8 mouse cellular contexts compared by ENCODE assay signal in genomic region chrX:147553421-147554201, GRCm38 (mm10). TPM values are rescaled to one million over a fixed set of nuclear protein-coding genes. Genes with fewer than 3 reads are reported as not detected.
DNase-seq lines count a peak whose midpoint lies in the region; ATAC-seq lines count a peak whose summit lies in the region.

Gene Lrch2, minus strand, starts transcription at chrX:147554081.

- H3K4me3 ChIP-seq in forebrain, embryonic 16.5 days (replicated peaks; ENCODE audit: low read length) = peak within 1 kb of the TSS; percentile 66

- 17% methylated on average over 37 of the region's 50 CpGs for WGBS in forebrain, embryonic 16.5 days

- H3K27ac ChIP-seq in forebrain, embryonic 16.5 days (ENCODE audit: low read length) = peak within 1 kb of the TSS; percentile 91

- H3K9ac ChIP-seq in forebrain, embryonic 16.5 days (replicated peaks; ENCODE audit: low read depth, low read length) = peak within 1 kb of the TSS; percentile 80

- H3K4me2 ChIP-seq in forebrain, embryonic 16.5 days (ENCODE audit: low read length) = peak within 1 kb of the TSS; percentile 48

- peak; percentile 65 for DNase-seq in ES-CJ7 (ENCODE audit: low read depth, low spot score)
- peak; percentile 61 for DNase-seq in cerebellum, adult 11-12 months
- DNase-seq in left cerebral cortex, adult 18-20 months (ENCODE audit: low spot score in 2 of 2) = peak; percentile 27 to 47
- DNase-seq in right cerebral cortex, postnatal 36 days (ENCODE audit: low spot score in 2 of 2) = peak; percentile 22 to 31

- peak; percentile 93 for ATAC-seq in forebrain, embryonic 16.5 days
- peak; percentile 66 to 78 for ATAC-seq in hematopoietic stem cell, adult 5-6 weeks (replicated peaks in 1 of 2; ENCODE audit: insufficient read depth in 1 of 2, low FRiP score in 2 of 2, low TSS enrichment in 1 of 2, low read depth in 1 of 2, poor library complexity in 2 of 2, severe bottlenecking in 2 of 2)
- ATAC-seq in megakaryocyte progenitor cell, adult 5-6 weeks (replicated peaks; ENCODE audit: poor library complexity) = peak; percentile 57
- ATAC-seq in monocyte, adult 5-6 weeks (replicated peaks; ENCODE audit: insufficient number of reproducible peaks, low FRiP score, low TSS enrichment, poor library complexity, severe bottlenecking) = no peak

- H3K9me3 ChIP-seq in forebrain, embryonic 16.5 days (ENCODE audit: control insufficient read depth, low read length) = no peaks in the 10 kb centered on the region

- H3K27me3 ChIP-seq in forebrain, embryonic 16.5 days (replicated peaks; ENCODE audit: control insufficient read depth, insufficient read depth, low read length) = no peaks in the 10 kb centered on the region

- H3K4me1 ChIP-seq in forebrain, embryonic 16.5 days (replicated peaks; ENCODE audit: control insufficient read depth, insufficient read depth, low read length) = peaks cover 8% of the 10 kb centered on the region

- no peaks in the 10 kb centered on the region for H3K36me3 ChIP-seq in forebrain, embryonic 16.5 days (ENCODE audit: control insufficient read depth, insufficient read depth)

RNA-seq across cellular contexts. Expression of gene Lrch2, which starts in this region (rescaled TPM):
- polyA plus RNA-seq in forebrain, embryonic 16.5 days (2015; fragmentation: Nextera tagmentation; extraction: Ambion mirVana) = 15.4 and 17.7 TPM in 2 replicates
- 2.4 and 2.9 TPM in 2 replicates for total RNA-seq in hematopoietic stem cell, adult 5-6 weeks (2017)
- total RNA-seq in left cerebral cortex, adult 18-20 months (2021) = 10 to 100 TPM; 23.4 to 23.9 TPM
- total RNA-seq in megakaryocyte progenitor cell, adult 5-6 weeks (2015) = 0.37 and 0.89 TPM in 2 replicates
- total RNA-seq in megakaryocyte progenitor cell, adult 5-6 weeks (2017) = 0.12 and 0.34 TPM in 2 replicates
- not detected in 3 replicates for total RNA-seq in monocyte, adult 5-6 weeks (2017)

Comparison
In these comparisons a context has a peak if more than half of its experiments do, and no peak if none do; other contexts are left out.
1. Peak in ATAC-seq in megakaryocyte progenitor cell, adult 5-6 weeks; RNA of the gene not detected or under 1 TPM.